Mouse (Mus musculus): Measurements from ENCODE around the gene Slc44a4.
A peak's percentile ranks its signal among the peaks of the same experiment; 100 is the strongest.
"Not testable (repeated sequence)": the region's sequence is repeated elsewhere in the genome, so short reads cannot be mapped to it uniquely, and the experiment has no call there.

Slc44a4 gene

GRCm38 (mm10) chr17:34899053-34899889, 15.0 kb upstream of the Slc44a4 start:
- DNase-seq (ENCODE audit: low spot score in 2 of 2), result peak in 1 of 2 experiments; percentile 18

- DNase-seq (ENCODE audit: low spot score in 2 of 2), result no peak
Observed at GRCm38 (mm10) chr17:34899890-34900243, 14.4 kb upstream of the Slc44a4 start.

GRCm38 (mm10) chr17:34900826-34901225, 13.4 kb upstream of the Slc44a4 start:
- DNase-seq (ENCODE audit: low spot score in 2 of 2), result not testable (repeated sequence)

GRCm38 (mm10) chr17:34901948-34902347, 12.3 kb upstream of the Slc44a4 start:
- DNase-seq (ENCODE audit: low spot score in 2 of 2), result not testable (repeated sequence)

GRCm38 (mm10) chr17:34902895-34903294, 11.4 kb upstream of the Slc44a4 start:
- no peak for DNase-seq (ENCODE audit: low spot score in 2 of 2)

- DNase-seq (ENCODE audit: low spot score in 2 of 2), result no peak
Observed at GRCm38 (mm10) chr17:34910982-34911381, 3.3 kb upstream of the Slc44a4 start.

- DNase-seq (ENCODE audit: low spot score in 2 of 2), result peak; percentile 36 to 60
Observed at GRCm38 (mm10) chr17:34911945-34912351, 2.3 kb upstream of the Slc44a4 start.

- no peak for DNase-seq (ENCODE audit: low spot score in 2 of 2)
Observed at GRCm38 (mm10) chr17:34915410-34915831, 1.2 kb downstream of the Slc44a4 start.

- DNase-seq (ENCODE audit: low spot score in 2 of 2), result no peak
Observed at GRCm38 (mm10) chr17:34916316-34916715, 2.0 kb downstream of the Slc44a4 start.

- no peak for DNase-seq (ENCODE audit: low spot score in 2 of 2)
Observed at GRCm38 (mm10) chr17:34917188-34917587, 2.9 kb downstream of the Slc44a4 start.

GRCm38 (mm10) chr17:34922939-34923338, 8.7 kb downstream of the Slc44a4 start:
- no peak for DNase-seq (ENCODE audit: low spot score in 2 of 2)

- no peak for DNase-seq (ENCODE audit: low spot score in 2 of 2)
Observed at GRCm38 (mm10) chr17:34924258-34924657, 10.0 kb downstream of the Slc44a4 start.

GRCm38 (mm10) chr17:34927306-34928019, 13.2 kb downstream of the Slc44a4 start:
- DNase-seq (ENCODE audit: low spot score in 2 of 2), result no peak

- DNase-seq (ENCODE audit: low spot score in 2 of 2), result no peak
Observed at GRCm38 (mm10) chr17:34928841-34929240, 14.6 kb downstream of the Slc44a4 start.

GRCm38 (mm10) chr17:34931061-34931734, 16.9 kb downstream of the Slc44a4 start, which contains the start of gene Neu1:
TSS of gene Neu1 (plus strand) at chr17:34931253.
- peak; percentile 93 to 97 for DNase-seq (ENCODE audit: low spot score in 2 of 2)

- DNase-seq (ENCODE audit: low spot score in 2 of 2), result peak in 1 of 2 experiments; percentile 31
Observed at GRCm38 (mm10) chr17:34931735-34932098, 17.5 kb downstream of the Slc44a4 start.

- DNase-seq (ENCODE audit: low spot score in 2 of 2), result no peak
Observed at GRCm38 (mm10) chr17:34932287-34932686, 18.0 kb downstream of the Slc44a4 start.

- DNase-seq (ENCODE audit: low spot score in 2 of 2), result no peak
Observed at GRCm38 (mm10) chr17:34934031-34934430, 19.8 kb downstream of the Slc44a4 start.

GRCm38 (mm10) chr17:34934830-34935229, 20.6 kb downstream of the Slc44a4 start:
- DNase-seq (ENCODE audit: low spot score in 2 of 2), result no peak

GRCm38 (mm10) chr17:34937960-34938505, 23.8 kb downstream of the Slc44a4 start:
- DNase-seq (ENCODE audit: low spot score in 2 of 2), result no peak

GRCm38 (mm10) chr17:34941344-34942041, 27.2 kb downstream of the Slc44a4 start:
- no peak for DNase-seq (ENCODE audit: low spot score in 2 of 2)

All from frontal cortex, postnatal 25 days (tissue).